Mouse (Mus musculus) liver, postnatal 0 days (tissue): ENCODE results near the gene Ier5.

Experiments
- CTCF ChIP-seq: sonication (generic); IDR thresholded peaks from 2 replicates; pipeline ENCODE4 v1.5.1; 2016; ENCODE audit warnings: antibody characterized with exemption, low read depth
- EP300 ChIP-seq: IDR thresholded peaks from 2 replicates; pipeline ENCODE4 v1.6.1; 2016; ENCODE audit warnings: antibody characterized with exemption, low read depth, mild to moderate bottlenecking

DNA sequence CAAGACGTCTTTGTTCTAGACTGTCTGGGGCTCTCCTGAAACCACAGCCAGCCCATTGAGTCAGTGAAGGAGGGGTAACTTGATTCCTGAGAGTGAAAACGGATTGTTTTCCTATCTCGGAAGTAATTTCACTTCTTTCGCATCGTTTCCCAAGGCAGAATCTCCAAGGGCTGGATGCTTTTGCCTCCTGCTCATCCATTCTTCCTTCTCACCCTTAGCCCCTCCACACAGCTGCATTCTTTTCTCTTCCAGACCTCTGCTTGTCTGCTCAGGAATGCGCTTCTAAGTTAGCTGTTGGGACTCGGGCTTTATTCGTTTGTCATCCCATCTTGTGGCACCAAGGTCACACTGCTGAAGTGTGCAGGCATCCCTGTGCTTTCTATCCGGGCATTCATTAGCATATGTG lies 46.7 kb downstream of the Ier5 start:
- no peak for TF ChIP-seq CTCF
- no peak for TF ChIP-seq EP300
